Mouse (Mus musculus) CH12.LX (cell line): Measurements from ENCODE around the gene Dlgap1.

Source experiments
- CTCF ChIP-seq, 2 experiments: IDR thresholded peaks in 1 of 2; conservative IDR thresholded peaks in 1 of 2; 2 replicates each; pipeline ENCODE4 v1.5.1; 2011 to 2012; ENCODE audit warnings: low read depth in 2 of 2, low read length in 2 of 2, improper control_type of control experiment in 1 of 2, inconsistent platforms in 1 of 2, mild to moderate bottlenecking in 1 of 2, moderate library complexity in 1 of 2
- E2F4 ChIP-seq: IDR thresholded peaks from 2 replicates; pipeline ENCODE4 v1.6.1; 2011; ENCODE audit warnings: low read depth, low read length, improper control_type of control experiment; ENCODE audit not compliant: insufficient replicate concordance
- EP300 ChIP-seq: IDR thresholded peaks from 2 replicates; pipeline ENCODE4 v1.6.1; 2011; ENCODE audit warnings: low read length, improper control_type of control experiment
- HCFC1 ChIP-seq: IDR thresholded peaks from 2 replicates; pipeline ENCODE4 v1.6.1; 2012; ENCODE audit warnings: low read depth, mild to moderate bottlenecking, inconsistent platforms, low read length, improper control_type of control experiment
- JUND ChIP-seq: conservative IDR thresholded peaks from 2 replicates; pipeline ENCODE4 v1.6.1; 2011; ENCODE audit warnings: low read depth, low read length, improper control_type of control experiment
- KAT2A ChIP-seq: IDR thresholded peaks from 2 replicates; pipeline ENCODE4 v1.6.1; 2012; ENCODE audit warnings: low read length, improper control_type of control experiment, inconsistent platforms; ENCODE audit not compliant: insufficient replicate concordance
- MAZ ChIP-seq: IDR thresholded peaks from 2 replicates; pipeline ENCODE4 v1.6.1; 2012; ENCODE audit warnings: low read depth, mild to moderate bottlenecking, inconsistent platforms, low read length, improper control_type of control experiment, moderate library complexity
- MEF2A ChIP-seq: IDR thresholded peaks from 2 replicates; pipeline ENCODE4 v1.6.1; 2014; ENCODE audit warnings: low read depth, mild to moderate bottlenecking, inconsistent platforms, low read length, improper control_type of control experiment, borderline replicate concordance
- POLR2A ChIP-seq: IDR thresholded peaks from 2 replicates; pipeline ENCODE4 v1.6.1; 2011; ENCODE audit warnings: low read depth, mild to moderate bottlenecking, improper control_type of control experiment, low read length
- RCOR1 ChIP-seq: conservative IDR thresholded peaks from 2 replicates; pipeline ENCODE4 v1.6.1; 2012; ENCODE audit warnings: low read depth, mild to moderate bottlenecking, inconsistent platforms, low read length, improper control_type of control experiment
- UBTF ChIP-seq: IDR thresholded peaks from 2 replicates; pipeline ENCODE4 v1.6.1; 2012; ENCODE audit warnings: low read depth, mild to moderate bottlenecking, inconsistent platforms, low read length, improper control_type of control experiment, moderate library complexity
- ZC3H11A ChIP-seq: IDR thresholded peaks from 2 replicates; pipeline ENCODE4 v1.6.1; 2012; ENCODE audit warnings: low read depth, mild to moderate bottlenecking, inconsistent platforms, low read length, improper control_type of control experiment
- ZNF384 ChIP-seq: IDR thresholded peaks from 2 replicates; pipeline ENCODE4 v1.6.1; 2012; ENCODE audit warnings: low read depth, low read length, improper control_type of control experiment, inconsistent platforms

GRCm38 (mm10) chr17:70791596-70792275, 822.9 kb downstream of the Dlgap1 start:
- no peak for TF ChIP-seq JUND
- TF ChIP-seq ZC3H11A: no peak
- TF ChIP-seq CTCF (conservative IDR thresholded peaks at IDR 0.05 in 1 of 2, IDR thresholded peaks at IDR 0.05 in 1 of 2; ENCODE audit: low read depth in 2 of 2, low read length in 2 of 2): no peak
- no peak for TF ChIP-seq HCFC1
- no peak for TF ChIP-seq RCOR1
- TF ChIP-seq UBTF: no peak
- TF ChIP-seq POLR2A: no peak
- no peak for TF ChIP-seq MEF2A
- TF ChIP-seq MAZ: no peak
- TF ChIP-seq ZNF384: no peak
- no peak for TF ChIP-seq KAT2A
- TF ChIP-seq EP300: no peak
- no peak for TF ChIP-seq E2F4
